Mouse (Mus musculus) lung, adult 2 months (tissue): ENCODE measurements around the gene Il27ra. TPM values are rescaled to one million over a fixed set of nuclear protein-coding genes. Genes with fewer than 3 reads are reported as not detected.

ENCODE experiments used
- DNase-seq: peaks from one replicate; pipeline ENCODE4 v3.0.0; 2022
- H3K4me1 ChIP-seq: fragments of 200-500 bp; 2 replicates; pipeline ENCODE4 v1.6.1; 2011; ENCODE audit warnings: low read length; ENCODE audit not compliant: control insufficient read depth, insufficient read depth
- H3K4me3 ChIP-seq: fragments of 200-500 bp; replicated peaks from 2 replicates; pipeline ENCODE3; 2011; ENCODE audit warnings: low read depth, mild to moderate bottlenecking, control low read depth, low read length; ENCODE audit errors: extremely low read depth
- CTCF ChIP-seq: fragments of 200-500 bp; IDR thresholded peaks from 2 replicates; pipeline ENCODE4 v1.5.1; 2011; ENCODE audit warnings: mild to moderate bottlenecking, low read length, control low read depth; ENCODE audit not compliant: insufficient read depth
- POLR2A ChIP-seq: fragments of 200-500 bp; IDR thresholded peaks from 2 replicates; pipeline ENCODE4 v1.6.1; 2011; ENCODE audit warnings: low read depth, mild to moderate bottlenecking, control low read depth, low read length, borderline replicate concordance; ENCODE audit errors: extremely low read depth
- WGBS: fragments of 180-500 bp; shearing (Covaris S2); methylation state at CpG from one replicate; pipeline ENCODE4 v1.1.7; 2018; 5-methylcytosine and 5-hydroxymethylcytosine counted together
- polyA plus RNA-seq: library from polyadenylated mRNA; depleted of rRNA; stranded (reverse); fragments of >200 nt; gene quantifications from 2 replicates; pipeline ENCODE4 v1.2.3, GENCODE M21; 2012

Il27ra gene
- polyA plus RNA-seq, 1 experiment, result 7.5 TPM

DNA sequence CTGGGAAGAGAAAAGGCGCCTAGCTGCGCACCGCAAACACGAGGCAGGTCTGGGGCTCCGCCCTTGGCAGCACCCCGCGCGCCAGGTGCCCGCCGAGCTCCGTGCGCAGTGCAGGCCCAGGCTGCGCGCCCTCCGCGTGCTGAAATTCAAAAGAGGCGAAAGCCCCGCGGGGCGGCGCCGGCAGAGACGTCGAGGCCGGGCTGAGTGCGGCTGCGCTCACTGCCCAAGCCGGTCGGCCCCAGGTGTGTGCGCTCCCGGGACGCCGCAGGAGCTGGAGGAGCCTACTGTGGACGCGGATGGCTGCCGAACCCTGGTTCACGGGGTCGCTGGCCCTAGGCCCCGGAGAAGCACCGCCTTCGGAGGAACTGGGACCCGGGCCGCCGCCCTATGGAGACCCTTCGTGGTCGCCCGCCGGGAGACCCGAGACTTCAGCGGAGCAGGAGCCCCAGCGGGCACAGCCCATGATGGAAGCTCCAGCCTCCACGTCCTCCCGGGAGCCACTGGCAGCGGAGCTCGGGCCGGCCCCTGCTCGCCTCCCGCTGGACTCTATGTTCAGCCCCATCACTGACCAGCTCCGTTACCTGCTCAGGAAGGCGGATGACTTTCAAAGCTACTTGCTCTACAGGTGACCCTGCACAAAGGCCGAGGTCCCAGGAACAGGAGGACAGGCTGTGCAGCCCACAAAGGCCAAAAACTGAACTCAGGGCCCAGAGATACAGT, 40.9 kb downstream of the Il27ra start, which contains the start of gene 1700067K01Rik:
Gene 1700067K01Rik (plus strand): TSS at position 222 of the 720 bp plus-strand sequence.
- WGBS, result 63% methylated on average over 58 of the region's 61 CpGs
- H3K4me1 ChIP-seq, result peaks cover 6% of the 10 kb centered on the region; the same call in 1 of the 2 replicates
- no peak within 1 kb of the TSS for H3K4me3 ChIP-seq
- DNase-seq, result no peak
- TF ChIP-seq POLR2A (no peak), CTCF (no peak)

DNA sequence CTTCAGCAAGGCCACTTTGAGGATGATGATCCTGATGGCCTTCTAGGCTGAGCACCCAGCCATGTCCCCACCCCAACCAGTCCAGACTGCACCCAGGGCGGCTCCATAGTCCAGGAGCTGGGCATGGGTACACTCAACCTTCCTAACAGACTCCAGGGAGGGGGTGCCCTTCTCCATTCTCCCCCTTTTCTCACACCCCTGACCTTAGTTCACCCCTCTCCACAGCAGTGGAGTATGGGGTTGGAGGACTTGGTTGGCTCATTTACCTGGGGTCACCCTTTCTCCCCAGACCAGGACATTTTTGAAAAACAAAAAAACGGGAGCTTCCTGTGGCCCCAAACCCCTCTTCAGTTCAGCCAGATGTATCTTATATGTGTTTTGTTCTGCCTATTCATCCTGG, 42.6 kb downstream of the Il27ra start:
- Histone ChIP-seq H3K4me1 (peaks cover 6% of the 10 kb centered on the region; the same call in 1 of the 2 replicates), H3K4me3 (no peak overlapping the region)
- no peak for DNase-seq
- 93% methylated on average over 2 of the region's 2 CpGs for WGBS
- TF ChIP-seq CTCF, result no peak
- TF ChIP-seq POLR2A, result no peak

DNA sequence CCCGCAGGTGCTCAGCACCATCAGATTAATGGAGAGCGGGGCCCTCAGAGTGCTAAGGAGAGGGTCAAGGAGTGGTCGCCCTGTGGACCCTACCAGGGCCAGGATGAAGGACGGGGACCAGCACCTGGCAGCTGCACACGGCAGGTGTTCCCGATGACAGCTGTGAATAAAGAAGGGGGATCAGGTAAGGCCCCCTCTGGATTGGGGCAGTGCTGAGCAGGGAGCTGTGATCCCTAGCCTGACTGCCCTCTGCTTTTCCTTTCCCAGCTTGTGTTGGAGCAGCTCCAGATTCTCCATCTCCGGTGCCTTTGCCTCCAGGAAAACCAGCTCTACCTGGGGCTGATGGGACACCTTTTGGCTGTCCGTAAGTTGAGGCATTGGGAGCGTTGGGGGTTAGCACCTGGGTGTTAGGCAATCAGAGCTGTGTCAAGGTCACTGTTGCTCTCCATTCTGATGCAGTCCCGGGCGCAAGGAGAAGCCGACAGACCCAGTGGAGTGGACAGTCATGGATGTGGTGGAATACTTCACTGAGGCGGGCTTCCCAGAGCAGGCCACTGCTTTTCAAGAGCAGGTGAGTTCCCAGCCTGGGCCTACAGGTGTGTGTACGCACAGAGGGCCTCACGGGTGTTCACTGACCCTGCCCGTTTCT, 43.2 kb downstream of the Il27ra start:
- Histone ChIP-seq H3K4me3 (no peak overlapping the region), H3K4me1 (peaks cover 6% of the 10 kb centered on the region; the same call in 1 of the 2 replicates)
- DNase-seq, result no peak
- TF ChIP-seq POLR2A (no peak), CTCF (no peak)
- WGBS, result 73% methylated on average over 16 of the region's 16 CpGs

- WGBS, result 8% methylated on average over 92 of the region's 92 CpGs
- H3K4me1 ChIP-seq, result peaks cover 6% of the 10 kb centered on the region; the same call in 1 of the 2 replicates
- TF ChIP-seq CTCF (peak; percentile 21; the same call in 1 of the 2 replicates), POLR2A (no peak)
Measured at GRCm38 (mm10) chr8:83998231-83999056, 43.9 kb downstream of the Il27ra start.

GRCm38 (mm10) chr8:83997511-83998141, 44.8 kb downstream of the Il27ra start, which contains the start of gene Samd1:
TSS of gene Samd1 (plus strand) at chr8:83997672.
- WGBS, result 11% methylated on average over 110 of the region's 112 CpGs
- peak; percentile 59 for DNase-seq
- Histone ChIP-seq H3K4me1 (peaks cover 6% of the 10 kb centered on the region; the same call in 1 of the 2 replicates), H3K4me3 (peak within 1 kb of the TSS; percentile 88)
- no peak for TF ChIP-seq POLR2A
- TF ChIP-seq CTCF, result no peak

More at GRCm38 (mm10) chr8:83998231-83999056, 43.9 kb downstream of the Il27ra start:
- peak overlapping the region; percentile 65 for H3K4me3 ChIP-seq
- DNase-seq, result peak; percentile 67

DNA sequence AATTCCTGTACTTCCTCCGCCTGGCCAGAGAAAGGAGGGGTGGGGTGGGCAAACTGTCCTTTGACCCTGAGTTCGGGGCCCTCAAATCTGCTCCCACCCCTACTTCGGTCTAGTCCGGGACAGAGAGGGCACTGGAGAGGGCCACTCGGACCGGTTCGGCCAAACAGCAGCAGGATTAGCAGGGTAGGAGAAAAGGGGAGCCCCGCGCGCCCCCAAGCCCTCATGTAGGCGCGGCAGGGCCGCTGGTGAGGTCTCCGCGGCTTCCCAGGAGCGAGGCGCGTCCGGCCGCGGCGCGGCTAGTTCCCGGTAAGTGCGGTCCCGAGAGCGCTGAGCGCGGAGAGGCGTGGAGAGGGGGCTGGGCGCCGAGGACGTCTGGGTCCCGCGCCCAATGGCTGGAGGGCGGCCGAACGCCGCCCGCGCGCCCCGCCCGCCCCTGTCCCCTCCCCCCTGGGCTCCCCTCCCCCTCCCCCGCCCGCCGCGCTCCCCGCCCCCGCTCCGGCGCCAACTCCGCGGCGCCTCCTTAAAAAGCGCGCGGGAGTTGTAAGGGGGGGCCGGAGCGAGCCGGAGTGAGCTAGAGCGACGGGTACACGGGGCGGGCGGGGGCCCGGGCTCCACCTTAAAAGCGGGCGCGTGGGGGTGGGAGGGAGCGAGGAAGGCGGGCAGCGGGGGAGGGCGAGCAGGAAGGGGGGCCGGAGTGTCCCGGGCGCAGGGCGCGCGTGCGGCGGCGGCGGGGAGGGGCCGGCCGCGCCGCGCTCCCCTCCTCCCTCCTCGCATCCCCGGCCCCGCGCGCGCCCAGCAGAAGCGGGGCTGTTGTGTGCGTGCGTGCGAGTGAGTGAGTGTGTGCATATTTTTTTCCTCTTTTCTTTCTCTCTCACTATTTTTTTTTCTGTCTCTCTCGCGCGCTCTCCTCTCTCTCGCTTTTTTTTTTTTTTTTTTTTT, 45.6 kb downstream of the Il27ra start:
- WGBS, result under 1% methylated on average over 78 of the region's 103 CpGs
- TF ChIP-seq CTCF, result no peak
- TF ChIP-seq POLR2A, result peak; percentile 73; the same call in 1 of the 2 replicates
- DNase-seq, result peak; percentile 89
- Histone ChIP-seq H3K4me3 (peak overlapping the region; percentile 88), H3K4me1 (peaks cover 6% of the 10 kb centered on the region; the same call in 1 of the 2 replicates)

- TF ChIP-seq POLR2A, result no peak
- no peak for TF ChIP-seq CTCF
- Histone ChIP-seq H3K4me3 (no peak overlapping the region), H3K4me1 (peaks cover 6% of the 10 kb centered on the region; the same call in 1 of the 2 replicates)
- no peak for DNase-seq
- WGBS, result 30% methylated on average over 12 of the region's 12 CpGs
Measured at GRCm38 (mm10) chr8:83995973-83996372, 46.4 kb downstream of the Il27ra start.

GRCm38 (mm10) chr8:83994030-83994429, 48.4 kb downstream of the Il27ra start:
- DNase-seq, result no peak
- TF ChIP-seq POLR2A, result no peak
- no peak for TF ChIP-seq CTCF
- WGBS, result 49% methylated on average over 3 of the region's 3 CpGs
- H3K4me3 ChIP-seq, result no peak overlapping the region
- H3K4me1 ChIP-seq, result peaks cover 4% of the 10 kb centered on the region; the same call in 1 of the 2 replicates
